Mouse (Mus musculus) CH12.LX (cell line): Measurements from ENCODE around the gene Lrrc46.
A peak's percentile ranks its signal among the peaks of the same experiment; 100 is the strongest.

ENCODE experiments used
- BHLHE40 ChIP-seq: IDR thresholded peaks from 2 replicates; pipeline ENCODE4 v1.6.1; 2011; ENCODE audit warnings: mild to moderate bottlenecking, low read depth, low read length, improper control_type of control experiment
- CHD1 ChIP-seq: IDR thresholded peaks from 2 replicates; pipeline ENCODE4 v1.6.1; 2012; ENCODE audit warnings: low read depth, low read length, improper control_type of control experiment, inconsistent platforms
- CTCF ChIP-seq, 2 experiments: IDR thresholded peaks in 1 of 2; conservative IDR thresholded peaks in 1 of 2; 2 replicates each; pipeline ENCODE4 v1.5.1; 2011 to 2012; ENCODE audit warnings: low read depth in 2 of 2, low read length in 2 of 2, improper control_type of control experiment in 1 of 2, inconsistent platforms in 1 of 2, mild to moderate bottlenecking in 1 of 2, moderate library complexity in 1 of 2
- ELF1 ChIP-seq: IDR thresholded peaks from 2 replicates; pipeline ENCODE4 v1.6.1; 2014; ENCODE audit warnings: low read depth, mild to moderate bottlenecking, inconsistent platforms, low read length, improper control_type of control experiment
- ETS1 ChIP-seq: conservative IDR thresholded peaks from 2 replicates; pipeline ENCODE4 v1.6.1; 2012; ENCODE audit warnings: low read depth, mild to moderate bottlenecking, inconsistent platforms, low read length, improper control_type of control experiment, moderate library complexity
- GABPA ChIP-seq: IDR thresholded peaks from 2 replicates; pipeline ENCODE4 v1.6.1; 2012; ENCODE audit warnings: low read depth, low read length, improper control_type of control experiment, inconsistent platforms; ENCODE audit not compliant: insufficient replicate concordance
- MEF2A ChIP-seq: IDR thresholded peaks from 2 replicates; pipeline ENCODE4 v1.6.1; 2014; ENCODE audit warnings: low read depth, mild to moderate bottlenecking, inconsistent platforms, low read length, improper control_type of control experiment, borderline replicate concordance
- NRF1 ChIP-seq: IDR thresholded peaks from 2 replicates; pipeline ENCODE4 v1.6.1; 2014; ENCODE audit warnings: low read depth, mild to moderate bottlenecking, inconsistent platforms, low read length, improper control_type of control experiment, moderate library complexity
- PAX5 ChIP-seq: IDR thresholded peaks from 2 replicates; pipeline ENCODE4 v1.6.1; 2012; ENCODE audit warnings: low read length, inconsistent platforms, mixed read lengths
- POLR2A ChIP-seq: IDR thresholded peaks from 2 replicates; pipeline ENCODE4 v1.6.1; 2011; ENCODE audit warnings: low read depth, mild to moderate bottlenecking, improper control_type of control experiment, low read length
- SMC3 ChIP-seq: IDR thresholded peaks from 2 replicates; pipeline ENCODE4 v1.6.1; 2011; ENCODE audit warnings: low read depth, low read length, improper control_type of control experiment
- ZC3H11A ChIP-seq: IDR thresholded peaks from 2 replicates; pipeline ENCODE4 v1.6.1; 2012; ENCODE audit warnings: low read depth, mild to moderate bottlenecking, inconsistent platforms, low read length, improper control_type of control experiment
- ZNF384 ChIP-seq: IDR thresholded peaks from 2 replicates; pipeline ENCODE4 v1.6.1; 2012; ENCODE audit warnings: low read depth, low read length, improper control_type of control experiment, inconsistent platforms

GRCm38 (mm10) chr11:97041022-97041899 is at the start of gene Lrrc46, which contains the start of gene Mrpl10:
- TF ChIP-seq CTCF (conservative IDR thresholded peaks at IDR 0.05 in 1 of 2, IDR thresholded peaks at IDR 0.05 in 1 of 2; ENCODE audit: low read depth in 2 of 2, low read length in 2 of 2) (no peak), MEF2A (peak; percentile 78), POLR2A (peak; percentile 97), ELF1 (peak; percentile 99), ZNF384 (peak; percentile 100), ETS1 (peak; percentile 57), ZC3H11A (no peak), CHD1 (no peak), PAX5 (no peak), SMC3 (no peak), NRF1 (peak; percentile 98), BHLHE40 (no peak), GABPA (no peak; the same call in 1 of the 2 replicates)
